Mouse (Mus musculus): Measurements from ENCODE around the gene Dcaf4. TPM values are rescaled to one million over a fixed set of nuclear protein-coding genes. Genes with fewer than 3 reads are reported as not detected.

Gene Dcaf4
- total RNA-seq, 2 experiments from 2014 or later, result 28.7 to 32.3 TPM

DNA sequence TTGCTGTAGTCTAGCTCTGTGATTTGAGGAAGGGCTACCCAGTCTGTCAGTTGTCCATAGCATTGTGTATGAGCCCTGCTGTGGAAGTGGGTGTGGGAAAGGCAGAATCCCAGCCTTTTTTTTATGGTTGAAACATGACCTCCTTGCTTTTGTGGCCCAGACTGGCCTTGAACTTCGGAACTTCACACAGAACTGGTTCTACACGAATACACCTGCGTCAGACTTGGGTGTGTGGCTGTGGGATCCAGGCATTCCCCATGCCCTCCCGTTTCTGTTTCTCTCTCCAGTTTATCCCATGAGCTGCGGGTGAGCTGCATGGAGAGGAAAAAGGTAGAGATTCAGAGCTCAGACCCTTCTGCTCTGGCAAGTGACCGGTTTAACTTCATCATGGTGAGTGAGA is 11.7 kb downstream of the Dcaf4 start:
- intact Hi-C loops (cut with DNase I), result no loop called here
- DNase-seq (ENCODE audit: extremely low spot score in 1 of 2, low spot score in 2 of 2), result no peak

DNA sequence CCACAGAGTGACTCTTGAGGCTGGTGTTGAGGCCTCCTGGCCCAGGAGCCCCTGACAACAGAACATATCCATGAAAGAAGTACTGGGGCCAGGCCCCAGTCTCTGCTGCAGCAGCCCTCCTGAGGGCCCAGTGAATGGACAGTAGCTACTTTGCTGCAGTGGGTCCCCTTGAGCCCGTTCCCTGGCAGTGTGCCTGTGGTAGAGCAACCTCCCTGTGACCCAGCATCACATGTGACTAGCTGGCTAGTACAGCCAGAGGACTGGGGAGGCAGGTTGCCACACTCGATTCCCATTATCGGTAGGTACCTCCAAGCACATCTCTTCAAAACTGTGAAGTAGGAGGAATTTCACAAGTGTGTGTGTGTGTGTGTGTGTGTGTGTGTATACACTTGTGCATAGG is 12.7 kb downstream of the Dcaf4 start:
- no peak for DNase-seq (ENCODE audit: extremely low spot score in 1 of 2, low spot score in 2 of 2)
- intact Hi-C loops (cut with DNase I), result no loop called here

DNA sequence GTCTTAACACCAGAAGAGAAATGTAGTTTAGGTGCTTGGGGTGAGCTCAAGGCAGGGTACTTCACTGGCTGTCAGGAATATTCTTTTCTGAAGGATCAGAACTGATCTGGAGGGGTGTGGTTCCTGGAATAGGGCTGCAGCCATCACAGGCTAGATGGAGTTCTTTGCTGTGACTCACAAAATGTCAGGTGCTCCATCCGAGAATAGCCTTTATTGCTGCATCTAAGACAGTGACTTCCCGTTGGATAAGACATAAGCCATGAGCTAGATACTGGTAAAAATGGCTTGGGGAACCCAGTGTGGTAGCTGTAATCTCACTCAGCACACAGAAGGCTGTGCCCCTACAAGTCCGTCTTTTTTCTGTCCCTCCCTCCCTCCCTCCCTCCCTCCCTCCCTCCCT is 13.9 kb downstream of the Dcaf4 start:
- intact Hi-C loops (cut with DNase I), result no loop called here
- no peak for DNase-seq (ENCODE audit: extremely low spot score in 1 of 2, low spot score in 2 of 2)

DNA sequence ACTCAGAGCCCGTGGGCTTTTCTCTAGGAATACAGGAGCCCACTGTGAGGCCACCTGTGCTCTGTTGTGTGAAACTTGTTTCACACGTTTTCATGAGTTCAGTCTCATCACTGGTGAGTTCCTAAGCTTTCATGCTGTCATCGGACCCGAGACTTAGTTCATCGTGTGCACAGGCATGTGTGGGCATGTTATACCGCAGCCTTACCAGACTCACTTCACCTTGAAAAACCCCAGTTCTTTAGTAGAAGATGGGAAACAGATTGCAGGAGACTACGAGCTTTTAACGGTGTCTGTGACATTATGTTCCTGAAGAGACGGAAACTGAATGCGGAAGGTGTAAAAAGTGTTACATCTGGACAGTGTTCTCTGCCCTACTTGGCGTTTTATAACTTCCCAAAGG is 15.2 kb downstream of the Dcaf4 start:
- intact Hi-C loops (cut with DNase I), result no loop called here

DNA sequence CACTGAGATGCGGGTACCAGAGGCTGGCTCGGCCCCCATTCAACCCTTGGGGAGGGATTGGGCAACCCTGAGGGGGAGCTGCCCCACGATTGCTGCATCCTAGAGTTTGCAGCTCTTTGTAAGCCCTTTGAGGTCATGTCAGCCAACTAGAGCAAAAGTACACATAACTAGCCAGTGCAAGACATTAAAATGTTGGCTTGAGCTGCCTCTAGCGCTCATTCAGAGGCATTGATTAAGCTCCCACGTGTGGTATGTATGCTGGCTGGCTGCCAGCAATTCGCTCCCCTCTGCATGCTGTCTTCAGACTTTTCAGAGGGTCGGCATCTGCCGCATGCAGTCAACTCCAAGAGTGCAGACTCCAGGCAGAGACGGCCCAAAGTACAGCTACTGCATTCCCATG is 15.8 kb downstream of the Dcaf4 start:
- intact Hi-C loops (cut with DNase I), result no loop called here
- no peak for DNase-seq (ENCODE audit: extremely low spot score in 1 of 2, low spot score in 2 of 2)

More for the DNA sequence above, 15.2 kb downstream of the Dcaf4 start:
- no peak for DNase-seq (ENCODE audit: extremely low spot score in 1 of 2, low spot score in 2 of 2)

DNA sequence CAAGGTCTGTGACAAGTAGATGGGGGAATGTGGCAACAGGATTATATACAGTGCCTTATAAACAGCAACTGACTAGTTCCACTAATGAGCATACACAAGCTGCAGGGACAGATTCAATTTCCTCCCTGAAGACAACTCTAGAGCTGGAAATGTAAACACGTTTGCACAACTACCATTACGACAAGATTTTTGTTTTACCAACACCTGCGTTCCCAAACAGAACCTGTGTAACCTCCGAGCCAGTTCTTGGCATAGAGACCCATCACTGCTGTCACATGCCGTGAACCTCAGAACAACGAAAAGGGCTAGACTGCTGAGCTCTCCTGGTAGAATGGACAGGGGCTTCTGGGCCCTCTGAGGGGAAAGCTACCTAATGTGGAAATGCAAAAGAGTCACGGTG is 23.7 kb downstream of the Dcaf4 start:
- intact Hi-C loops (cut with DNase I), result no loop called here
- DNase-seq (ENCODE audit: extremely low spot score in 1 of 2, low spot score in 2 of 2), result no peak

DNA sequence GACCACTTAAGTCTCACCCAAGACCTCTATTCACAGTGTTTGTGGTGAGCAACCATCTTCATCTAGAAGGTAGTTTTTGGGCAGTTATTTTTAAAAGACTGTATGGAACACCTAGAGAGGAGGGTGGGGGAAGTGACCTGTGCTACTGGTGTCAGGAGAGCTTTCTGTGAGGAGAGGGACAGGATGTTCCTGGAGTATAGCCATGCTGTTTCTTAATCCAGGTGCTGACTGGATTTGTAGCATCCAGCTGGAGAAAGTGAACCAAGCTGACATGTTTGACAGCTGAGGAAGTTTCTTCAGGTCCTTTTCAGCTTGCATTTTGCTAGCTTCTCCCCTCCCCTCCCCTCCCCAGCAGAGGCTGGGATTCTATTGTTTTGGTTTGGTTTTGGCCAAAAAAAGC is 24.5 kb downstream of the Dcaf4 start:
- intact Hi-C loops (cut with DNase I), result no loop called here

DNA sequence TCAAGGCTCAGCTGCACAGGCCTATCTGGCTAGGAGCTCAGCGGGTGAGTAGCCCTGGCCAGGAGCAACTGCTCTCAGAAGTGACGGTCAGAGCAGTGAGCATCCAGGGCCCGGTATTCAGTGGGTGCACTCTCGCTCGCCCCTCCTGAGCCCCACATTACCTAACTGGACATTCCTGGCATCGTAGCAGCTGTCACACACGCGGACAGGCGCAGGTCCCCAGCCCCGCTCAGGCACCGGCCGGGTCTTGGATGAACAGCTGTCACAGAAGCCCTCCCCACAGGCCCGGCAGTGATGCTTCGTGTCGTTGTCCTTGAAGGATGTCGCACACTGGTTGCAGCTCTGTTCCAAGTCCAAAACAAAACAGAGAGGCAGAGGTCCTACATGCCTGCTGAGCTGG is 31.0 kb downstream of the Dcaf4 start:
- intact Hi-C loops (cut with DNase I), result no loop called here
- no peak for DNase-seq (ENCODE audit: extremely low spot score in 1 of 2, low spot score in 2 of 2)

More for the DNA sequence above, 24.5 kb downstream of the Dcaf4 start:
- no peak for DNase-seq (ENCODE audit: extremely low spot score in 1 of 2, low spot score in 2 of 2)

DNA sequence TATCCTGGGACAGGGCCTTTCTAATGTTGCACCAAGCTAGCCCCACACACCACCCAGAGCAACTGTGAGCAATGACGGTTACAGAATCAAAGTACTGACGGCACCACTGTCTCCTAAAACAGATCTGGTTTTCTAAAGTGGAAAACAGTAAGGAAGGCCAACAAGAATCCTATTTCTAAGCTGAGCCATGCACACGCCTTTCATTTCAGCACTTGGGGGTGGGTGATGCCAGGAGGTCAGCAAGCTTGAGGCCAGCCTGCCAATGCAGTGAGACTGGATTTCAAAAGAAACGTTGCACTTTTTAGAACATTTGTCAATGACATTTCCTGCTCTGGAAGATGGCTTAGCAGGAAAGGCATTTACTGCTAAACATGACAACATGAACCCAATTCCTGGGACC is 33.5 kb downstream of the Dcaf4 start:
- intact Hi-C loops (cut with DNase I), result no loop called here

DNA sequence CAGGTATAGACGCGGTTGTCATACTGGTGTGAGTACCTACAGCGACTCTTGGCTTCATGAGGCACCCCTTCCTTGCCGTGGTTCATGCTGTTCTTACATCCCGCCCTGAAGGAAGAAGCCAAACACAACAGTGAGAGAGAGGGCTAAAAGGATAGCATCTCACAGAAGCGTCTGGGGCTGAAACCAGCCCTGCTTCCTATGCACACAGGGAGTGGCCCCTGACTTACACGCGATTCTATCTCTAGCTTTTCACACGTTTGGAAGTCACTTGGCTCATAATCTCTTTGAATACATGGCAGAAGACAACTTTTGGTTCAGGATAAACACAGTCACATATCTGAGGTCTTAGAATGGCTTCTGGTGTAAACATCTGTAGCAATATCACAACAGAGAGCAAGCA is 35.3 kb downstream of the Dcaf4 start:
- intact Hi-C loops (cut with DNase I), result no loop called here
- DNase-seq (ENCODE audit: extremely low spot score in 1 of 2, low spot score in 2 of 2), result no peak

More for the DNA sequence above, 33.5 kb downstream of the Dcaf4 start:
- no peak for DNase-seq (ENCODE audit: extremely low spot score in 1 of 2, low spot score in 2 of 2)

DNA sequence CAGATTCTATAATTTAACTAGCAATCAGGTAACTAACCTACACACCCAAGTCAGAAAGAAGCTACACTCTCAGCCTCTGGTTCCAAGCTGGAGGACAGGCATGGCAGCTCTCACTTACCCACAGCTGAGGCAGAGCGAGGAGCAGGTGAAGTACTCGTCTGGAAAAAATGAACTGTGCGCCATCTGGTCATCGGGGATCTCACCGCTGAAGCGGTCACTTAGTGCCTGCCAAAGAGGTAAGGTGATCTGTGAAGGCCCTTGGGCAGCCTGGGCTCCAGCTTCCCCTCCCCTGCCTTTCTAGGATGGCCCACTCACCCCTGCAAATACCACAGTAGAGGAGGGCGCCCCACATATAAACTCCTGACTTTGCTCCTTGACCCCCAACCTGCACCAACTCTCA is 38.2 kb downstream of the Dcaf4 start:
- intact Hi-C loops (cut with DNase I), result no loop called here
- DNase-seq (ENCODE audit: extremely low spot score in 1 of 2, low spot score in 2 of 2), result no peak

DNA sequence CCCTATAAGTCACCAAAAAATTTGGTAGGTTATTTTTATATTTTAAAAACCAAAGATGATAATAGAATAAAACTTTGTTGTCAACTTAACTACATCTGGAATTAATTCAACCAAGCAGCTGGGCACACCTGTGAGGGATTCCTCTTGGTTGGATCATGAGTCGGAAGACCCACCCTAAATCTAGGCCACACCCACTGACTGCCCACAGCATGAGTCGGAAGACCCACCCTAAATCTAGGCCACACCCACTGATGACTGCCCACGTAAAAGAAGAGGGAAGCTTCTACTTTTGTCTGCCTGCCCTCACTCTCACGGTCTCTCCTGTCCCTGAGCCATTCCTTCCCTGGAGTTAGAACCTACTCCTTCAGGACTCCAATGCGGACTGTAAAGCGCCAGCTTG is 39.9 kb downstream of the Dcaf4 start:
- intact Hi-C loops (cut with DNase I), result no loop called here
- no peak for DNase-seq (ENCODE audit: extremely low spot score in 1 of 2, low spot score in 2 of 2)

DNA sequence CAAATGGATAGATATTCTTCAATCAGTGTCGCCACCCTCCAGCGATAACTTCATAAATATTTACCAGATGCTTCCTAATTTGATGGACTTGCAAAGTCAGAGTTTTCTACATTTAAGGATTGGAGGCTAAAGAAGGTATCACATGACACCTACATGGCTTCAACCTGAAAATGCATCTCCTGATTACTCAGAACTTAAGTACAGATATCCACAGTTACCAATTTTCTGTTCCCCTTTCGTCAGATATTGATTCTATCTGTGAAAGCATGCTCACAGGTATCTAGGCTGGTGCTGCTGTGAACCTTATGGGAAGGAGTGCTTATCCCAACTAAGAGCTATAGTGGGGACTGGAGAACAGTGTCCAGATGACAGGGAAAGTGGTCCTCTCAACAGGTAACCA is 42.3 kb downstream of the Dcaf4 start:
- DNase-seq (ENCODE audit: extremely low spot score in 1 of 2, low spot score in 2 of 2), result no peak
- intact Hi-C loops (cut with DNase I), result no loop called here

DNA sequence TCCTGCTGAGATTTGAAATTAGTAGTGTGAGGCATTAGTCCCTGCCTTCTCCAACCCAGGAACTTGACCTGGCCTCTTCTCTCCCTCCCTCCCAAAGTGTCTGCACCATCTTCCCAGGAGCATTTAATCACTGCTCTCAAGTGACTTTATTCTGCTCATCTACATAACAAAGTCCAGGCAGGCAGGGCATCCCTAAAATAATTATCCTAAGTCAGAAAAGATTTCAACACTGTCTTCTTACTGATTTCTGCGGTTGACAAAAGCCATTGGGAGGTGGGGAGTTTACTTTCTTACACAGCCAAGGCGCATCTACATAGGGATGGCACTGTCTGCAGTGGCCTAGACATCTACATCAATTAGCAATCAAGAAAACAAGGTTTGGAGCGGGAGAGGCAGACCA is 49.6 kb downstream of the Dcaf4 start:
- DNase-seq (ENCODE audit: extremely low spot score in 1 of 2, low spot score in 2 of 2), result no peak

DNA sequence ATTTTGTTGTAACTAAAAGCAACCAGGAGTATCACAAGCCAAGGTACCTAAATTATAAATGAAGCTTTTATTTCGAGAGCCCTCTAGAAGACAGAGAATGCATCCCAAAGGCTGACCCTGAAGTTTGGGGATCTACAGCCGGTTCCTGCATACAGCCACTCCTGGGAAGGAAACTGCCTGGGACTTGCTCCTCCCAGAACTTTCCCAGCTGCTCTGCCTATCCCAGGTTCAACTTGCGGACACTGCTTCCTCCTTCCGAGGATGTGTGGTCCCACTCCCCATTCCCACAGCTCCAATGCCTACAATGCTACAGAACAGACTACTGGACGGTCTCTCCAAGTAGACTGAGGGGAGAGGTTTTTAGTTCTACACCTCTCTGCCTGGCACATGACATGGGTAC is 52.5 kb downstream of the Dcaf4 start:
- DNase-seq (ENCODE audit: extremely low spot score in 1 of 2, low spot score in 2 of 2), result no peak
- intact Hi-C loops (cut with DNase I), result no loop called here

More for the DNA sequence above, 49.6 kb downstream of the Dcaf4 start:
- intact Hi-C loops (cut with DNase I), result no loop called here

DNA sequence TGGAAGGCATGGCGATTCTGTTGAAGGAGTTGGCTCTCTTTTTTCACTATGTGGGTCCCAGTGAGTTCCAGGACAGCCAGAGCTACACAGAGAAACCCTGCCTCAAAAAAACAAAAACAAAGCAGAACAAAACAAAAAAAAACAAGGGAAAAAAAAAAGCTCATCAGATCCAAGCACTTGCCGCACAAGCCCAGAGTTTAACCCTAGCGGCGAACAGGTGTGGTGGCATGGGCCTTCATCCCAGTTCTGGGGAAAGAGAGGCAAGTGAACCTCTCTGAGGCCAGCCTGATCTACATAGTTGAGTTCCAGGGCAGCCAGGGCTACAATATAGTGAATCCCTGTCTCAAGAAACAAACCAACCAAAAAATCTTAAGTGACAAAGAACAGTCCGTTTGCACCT is 57.2 kb downstream of the Dcaf4 start:
- intact Hi-C loops (cut with DNase I), result no loop called here
- no peak for DNase-seq (ENCODE audit: extremely low spot score in 1 of 2, low spot score in 2 of 2)

DNA sequence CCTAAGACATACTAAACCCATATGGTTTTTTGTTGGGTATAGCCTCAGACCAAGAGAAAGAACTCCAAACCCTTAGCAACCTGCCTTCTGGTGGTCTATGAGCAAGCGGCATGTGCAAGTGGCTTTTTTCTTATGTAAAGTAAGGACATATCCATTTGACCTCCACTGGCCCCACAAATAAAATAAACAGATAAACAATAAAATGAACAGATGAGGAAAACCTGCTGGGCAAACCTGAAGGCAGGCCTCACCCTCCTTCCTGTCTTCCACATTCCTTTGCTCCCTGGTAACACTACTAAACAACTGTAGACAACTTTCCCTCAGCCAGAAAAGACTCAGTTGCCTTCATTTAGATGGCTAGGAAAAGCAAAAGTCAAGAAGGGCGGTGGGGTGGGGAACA is 58.1 kb downstream of the Dcaf4 start:
- DNase-seq (ENCODE audit: extremely low spot score in 1 of 2, low spot score in 2 of 2), result no peak
- intact Hi-C loops (cut with DNase I), result no loop called here

DNA sequence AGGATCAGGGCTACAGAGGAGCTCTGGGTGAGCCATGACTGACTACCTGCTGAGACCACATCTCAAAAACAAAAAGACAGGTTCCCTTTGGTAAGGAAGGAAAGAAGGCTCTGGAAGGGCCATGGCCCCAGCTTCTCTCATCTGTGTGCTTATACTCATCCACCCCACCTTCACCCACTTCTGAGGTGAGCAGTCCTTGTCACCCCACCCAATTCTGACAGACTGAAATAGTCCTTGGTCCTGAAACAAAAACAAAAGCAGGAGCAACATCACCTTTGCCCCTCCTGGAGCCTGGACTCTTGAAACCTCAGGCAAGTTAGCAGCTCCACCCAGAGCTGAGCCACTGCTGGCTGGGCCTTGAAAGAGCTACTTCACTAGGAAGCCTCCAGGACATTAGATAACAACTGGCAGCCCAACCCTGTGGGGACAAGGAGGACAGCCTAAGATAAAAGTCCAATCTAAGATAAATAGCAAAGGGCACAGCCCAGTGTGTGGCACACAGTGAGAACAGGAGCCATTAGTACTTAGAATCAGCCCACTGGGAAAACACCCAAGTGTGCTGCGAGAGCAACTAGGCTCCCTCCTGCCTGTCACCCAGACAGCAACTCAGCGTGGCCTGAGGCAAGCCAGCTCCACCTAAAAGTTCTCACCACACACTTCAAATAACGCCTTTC is 58.8 kb downstream of the Dcaf4 start:
- intact Hi-C loops (cut with DNase I), result no loop called here
- DNase-seq (ENCODE audit: extremely low spot score in 1 of 2, low spot score in 2 of 2), result no peak

DNA sequence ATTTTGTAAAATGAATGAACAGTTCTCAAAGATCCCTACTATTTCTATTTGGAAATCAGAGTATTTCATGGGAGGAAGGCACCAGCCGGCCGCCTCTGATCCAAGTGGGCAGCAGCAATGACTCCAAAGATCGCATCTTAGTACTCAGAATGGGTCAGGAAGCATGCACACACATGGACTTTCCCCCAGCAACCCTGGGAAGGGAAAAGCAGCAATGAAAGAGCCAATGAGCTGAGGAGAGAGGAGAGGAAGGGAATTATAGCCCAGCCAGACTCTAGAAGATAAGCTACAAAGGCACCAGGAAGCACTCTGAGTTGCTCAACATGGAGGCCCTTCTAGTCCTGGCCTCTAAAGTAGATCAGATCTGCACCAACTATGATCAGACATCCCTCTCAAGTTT is 60.0 kb downstream of the Dcaf4 start:
- intact Hi-C loops (cut with DNase I), result no loop called here
- no peak for DNase-seq (ENCODE audit: extremely low spot score in 1 of 2, low spot score in 2 of 2)

DNA sequence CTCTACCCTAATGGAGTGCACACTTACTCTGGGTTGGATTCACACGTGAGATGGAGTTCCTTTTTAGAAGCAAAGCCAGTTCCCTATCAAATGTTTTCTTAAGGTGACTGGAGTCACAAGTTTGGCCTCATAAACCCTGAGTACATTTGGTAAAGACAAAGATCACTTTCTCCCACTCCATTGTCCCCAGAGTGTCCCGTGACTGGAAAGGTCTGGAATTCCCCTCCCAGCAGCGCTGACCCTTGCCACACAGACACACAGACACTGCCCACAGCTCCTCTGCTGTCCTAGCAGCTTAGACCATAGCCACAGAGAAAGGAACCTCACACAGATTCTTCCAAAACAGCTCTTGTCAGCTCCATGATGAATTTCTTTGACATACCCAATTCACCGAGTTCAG is 61.8 kb downstream of the Dcaf4 start:
- DNase-seq (ENCODE audit: extremely low spot score in 1 of 2, low spot score in 2 of 2), result no peak
- intact Hi-C loops (cut with DNase I), result no loop called here

DNA sequence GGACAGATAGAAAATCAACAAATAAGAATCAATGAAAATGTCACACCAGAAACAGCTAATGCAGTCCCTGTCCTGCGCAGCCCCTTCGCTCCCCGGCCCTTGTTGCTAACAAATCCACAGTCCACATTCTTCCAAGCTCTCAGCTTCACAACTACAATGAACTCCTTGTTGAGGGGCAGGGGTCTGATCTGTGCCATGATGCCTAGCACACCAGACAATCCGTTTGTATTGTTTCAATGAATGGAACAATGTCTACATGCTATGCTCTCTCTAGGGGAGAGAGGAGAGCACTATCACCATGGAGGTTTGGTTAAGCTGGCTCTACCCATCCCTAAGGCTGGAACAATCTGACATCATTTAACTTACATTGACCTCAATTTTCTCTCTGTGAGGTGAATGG is 62.5 kb downstream of the Dcaf4 start:
- intact Hi-C loops (cut with DNase I), result no loop called here

More for the DNA sequence above, 62.5 kb downstream of the Dcaf4 start:
- no peak for DNase-seq (ENCODE audit: extremely low spot score in 1 of 2, low spot score in 2 of 2)
